Mouse (Mus musculus): ENCODE results near the gene Nupl2. TPM values are rescaled to one million over a fixed set of nuclear protein-coding genes. Genes with fewer than 3 reads are reported as not detected.

Gene Nupl2
- total and polyA plus RNA-seq, 3 experiments, result 10.1 to 26.8 (median 10.4) TPM

DNA sequence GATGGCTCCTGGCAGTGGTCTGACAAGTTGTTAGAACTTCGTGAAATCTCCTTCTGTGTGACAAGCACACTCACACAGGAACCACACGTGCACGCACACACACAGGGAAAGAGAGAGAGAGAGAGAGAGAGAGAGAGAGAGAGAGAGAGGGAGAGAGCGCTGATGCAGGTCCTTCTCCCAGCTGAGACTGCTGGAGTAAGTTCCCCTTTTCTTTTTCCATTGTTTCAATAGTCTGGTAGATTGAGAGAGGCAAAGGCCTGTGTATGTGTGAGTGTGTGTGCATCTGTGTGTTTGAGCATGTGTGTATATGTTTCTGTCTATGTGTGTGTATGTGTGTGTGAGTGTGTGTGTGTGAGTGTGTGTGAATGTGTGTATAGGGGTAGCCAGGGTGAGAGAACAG is 36.2 kb downstream of the Nupl2 start:
- Histone ChIP-seq H3K27me3 (ENCODE audit: insufficient read depth, low read length) (peaks cover 4% of the 10 kb centered on the region; the same call in 1 of the 2 replicates), H3K4me3 (ENCODE audit: low read depth, low read length) (no peak overlapping the region), H3K4me1 (ENCODE audit: insufficient read depth, low read depth, low read length) (no peaks in the 10 kb centered on the region), H3K9me3 (replicated peaks) (no peaks in the 10 kb centered on the region), H3K36me3 (replicated peaks) (no peaks in the 10 kb centered on the region)
- DNase-seq (ENCODE audit: low spot score), result no peak
- no peak for TF ChIP-seq GATA2 (IDR thresholded peaks at IDR 0.05; ENCODE audit: borderline replicate concordance, low read depth, low read length)
- TF ChIP-seq GATA1 (IDR thresholded peaks at IDR 0.05; ENCODE audit: borderline replicate concordance, low read length), result no peak
- no peak for TF ChIP-seq CTCF (IDR thresholded peaks at IDR 0.05; ENCODE audit: low read depth, low read length)
- no peak for TF ChIP-seq POLR2AphosphoS5 (IDR thresholded peaks at IDR 0.05; ENCODE audit: insufficient replicate concordance, low read depth, low read length)
- TF ChIP-seq TAL1 (conservative IDR thresholded peaks at IDR 0.05; ENCODE audit: low read depth, low read length), result no peak
- no peak for ATAC-seq (ENCODE audit: extremely low read depth, insufficient number of reproducible peaks, low FRiP score, poor library complexity, severe bottlenecking)

DNA sequence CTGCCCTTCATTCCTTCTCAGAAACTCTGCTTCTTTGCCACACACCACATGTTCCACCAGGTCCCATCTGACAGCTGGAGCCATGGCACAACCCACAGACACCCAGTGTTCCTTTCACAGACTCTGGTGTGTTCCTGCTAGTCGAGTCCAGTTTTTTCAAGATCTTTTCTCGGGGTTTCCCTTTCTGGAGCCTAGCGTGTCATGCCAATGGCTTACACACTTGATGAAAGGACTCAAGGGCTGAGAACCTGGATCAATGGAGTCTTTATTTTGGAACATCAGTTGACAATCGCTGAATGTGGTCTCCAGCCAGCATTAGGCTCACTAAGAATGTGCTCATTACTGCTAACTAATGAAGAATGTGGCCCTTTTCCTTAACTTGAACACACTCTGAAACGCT is 37.7 kb downstream of the Nupl2 start:
- no peaks in the 10 kb centered on the region for H3K4me1 ChIP-seq (ENCODE audit: insufficient read depth, low read depth, low read length)
- DNase-seq (ENCODE audit: low spot score), result no peak
- H3K4me3 ChIP-seq (ENCODE audit: low read depth, low read length), result no peak overlapping the region
- no peak for ATAC-seq (ENCODE audit: extremely low read depth, insufficient number of reproducible peaks, low FRiP score, poor library complexity, severe bottlenecking)
- peaks cover 4% of the 10 kb centered on the region; the same call in 1 of the 2 replicates for H3K27me3 ChIP-seq (ENCODE audit: insufficient read depth, low read length)
- TF ChIP-seq CTCF (IDR thresholded peaks at IDR 0.05; ENCODE audit: low read depth, low read length), result no peak
- no peak for TF ChIP-seq GATA2 (IDR thresholded peaks at IDR 0.05; ENCODE audit: borderline replicate concordance, low read depth, low read length)
- no peak for TF ChIP-seq POLR2AphosphoS5 (IDR thresholded peaks at IDR 0.05; ENCODE audit: insufficient replicate concordance, low read depth, low read length)
- TF ChIP-seq GATA1 (IDR thresholded peaks at IDR 0.05; ENCODE audit: borderline replicate concordance, low read length), result no peak
- TF ChIP-seq TAL1 (conservative IDR thresholded peaks at IDR 0.05; ENCODE audit: low read depth, low read length), result no peak
- H3K9me3 ChIP-seq (replicated peaks), result no peaks in the 10 kb centered on the region
- no peaks in the 10 kb centered on the region for H3K36me3 ChIP-seq (replicated peaks)

DNA sequence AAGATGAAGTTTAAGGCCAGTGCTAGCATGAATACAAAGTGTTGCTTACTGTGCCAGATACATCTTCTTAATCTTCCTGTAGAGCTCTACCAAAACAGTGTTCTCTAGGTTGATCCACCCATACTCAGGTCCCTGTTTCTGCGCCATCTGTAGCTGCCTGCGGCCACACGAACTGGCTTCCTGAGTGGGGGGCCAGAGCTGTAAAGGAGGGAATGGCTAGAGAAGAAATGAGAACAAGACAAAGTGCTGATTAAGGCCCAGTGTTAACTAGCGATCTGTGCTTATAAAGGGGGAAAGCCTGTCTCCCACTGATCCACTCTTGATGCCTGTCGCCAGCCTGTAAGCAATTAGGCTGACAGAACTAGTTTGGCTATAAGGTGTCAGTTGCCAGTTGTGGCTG is 38.5 kb downstream of the Nupl2 start:
- no peak for TF ChIP-seq GATA1 (IDR thresholded peaks at IDR 0.05; ENCODE audit: borderline replicate concordance, low read length)
- TF ChIP-seq GATA2 (IDR thresholded peaks at IDR 0.05; ENCODE audit: borderline replicate concordance, low read depth, low read length), result no peak
- TF ChIP-seq POLR2AphosphoS5 (IDR thresholded peaks at IDR 0.05; ENCODE audit: insufficient replicate concordance, low read depth, low read length), result no peak
- no peak for TF ChIP-seq TAL1 (conservative IDR thresholded peaks at IDR 0.05; ENCODE audit: low read depth, low read length)
- no peak for TF ChIP-seq CTCF (IDR thresholded peaks at IDR 0.05; ENCODE audit: low read depth, low read length)
- H3K4me3 ChIP-seq (ENCODE audit: low read depth, low read length), result no peak overlapping the region

DNA sequence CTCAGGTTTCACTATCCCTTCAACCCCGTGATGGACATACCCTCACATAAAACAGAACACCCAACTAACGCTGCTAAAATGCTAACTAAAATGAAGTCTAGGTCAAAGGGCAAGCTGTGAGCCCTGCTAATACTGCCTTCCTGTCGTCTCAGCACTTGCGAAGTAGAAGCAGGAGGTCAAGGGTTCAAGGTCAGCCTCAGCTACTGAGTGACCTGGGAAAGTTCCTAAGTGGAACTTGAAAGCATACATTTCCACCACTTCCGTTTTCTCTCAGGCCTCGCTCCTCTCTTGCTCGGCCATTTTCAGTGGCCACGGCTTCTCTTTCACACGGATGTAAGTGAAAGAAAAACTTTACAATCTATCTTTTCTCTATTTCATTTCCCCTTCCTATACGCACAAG is 43.2 kb downstream of the Nupl2 start:
- ATAC-seq (ENCODE audit: extremely low read depth, insufficient number of reproducible peaks, low FRiP score, poor library complexity, severe bottlenecking) (no peak), DNase-seq (ENCODE audit: low spot score) (no peak)
- Histone ChIP-seq H3K4me3 (ENCODE audit: low read depth, low read length) (no peak overlapping the region), H3K36me3 (replicated peaks) (no peaks in the 10 kb centered on the region), H3K9me3 (replicated peaks) (no peaks in the 10 kb centered on the region), H3K27me3 (ENCODE audit: insufficient read depth, low read length) (peaks cover 3% of the 10 kb centered on the region), H3K4me1 (ENCODE audit: insufficient read depth, low read depth, low read length) (no peaks in the 10 kb centered on the region)
- TF ChIP-seq GATA2 (IDR thresholded peaks at IDR 0.05; ENCODE audit: borderline replicate concordance, low read depth, low read length) (no peak), CTCF (IDR thresholded peaks at IDR 0.05; ENCODE audit: low read depth, low read length) (no peak), POLR2AphosphoS5 (IDR thresholded peaks at IDR 0.05; ENCODE audit: insufficient replicate concordance, low read depth, low read length) (no peak), TAL1 (conservative IDR thresholded peaks at IDR 0.05; ENCODE audit: low read depth, low read length) (no peak), GATA1 (IDR thresholded peaks at IDR 0.05; ENCODE audit: borderline replicate concordance, low read length) (no peak)

More for the DNA sequence above, 38.5 kb downstream of the Nupl2 start:
- H3K9me3 ChIP-seq (replicated peaks), result no peaks in the 10 kb centered on the region
- DNase-seq (ENCODE audit: low spot score), result no peak
- H3K4me1 ChIP-seq (ENCODE audit: insufficient read depth, low read depth, low read length), result no peaks in the 10 kb centered on the region
- peaks cover 2% of the 10 kb centered on the region for H3K27me3 ChIP-seq (ENCODE audit: insufficient read depth, low read length)
- no peak for ATAC-seq (ENCODE audit: extremely low read depth, insufficient number of reproducible peaks, low FRiP score, poor library complexity, severe bottlenecking)
- no peaks in the 10 kb centered on the region for H3K36me3 ChIP-seq (replicated peaks)

DNA sequence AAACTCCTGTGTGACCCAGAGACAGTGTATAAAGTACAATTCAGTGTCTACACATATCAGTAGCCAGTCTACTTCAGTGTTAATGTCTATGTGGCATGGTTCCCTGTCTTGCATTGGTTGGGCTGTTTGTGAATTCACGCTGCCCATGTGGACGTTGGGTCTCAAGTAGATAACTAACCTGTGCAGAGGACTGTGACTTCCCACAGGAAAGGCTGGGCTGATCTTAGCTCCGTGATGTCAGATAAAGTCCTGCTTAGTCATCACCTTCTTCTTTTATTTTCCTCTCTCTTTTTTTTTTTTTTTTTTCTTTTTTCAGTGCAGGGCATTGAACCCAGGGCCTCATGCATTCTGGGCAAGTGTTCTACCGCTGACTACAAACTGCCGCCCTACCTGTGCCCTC is 43.7 kb downstream of the Nupl2 start:
- Histone ChIP-seq H3K4me3 (ENCODE audit: low read depth, low read length) (no peak overlapping the region), H3K27me3 (ENCODE audit: insufficient read depth, low read length) (peaks cover 3% of the 10 kb centered on the region), H3K4me1 (ENCODE audit: insufficient read depth, low read depth, low read length) (no peaks in the 10 kb centered on the region), H3K36me3 (replicated peaks) (no peaks in the 10 kb centered on the region), H3K9me3 (replicated peaks) (no peaks in the 10 kb centered on the region)
- DNase-seq (ENCODE audit: low spot score), result no peak
- TF ChIP-seq GATA2 (IDR thresholded peaks at IDR 0.05; ENCODE audit: borderline replicate concordance, low read depth, low read length) (no peak), GATA1 (IDR thresholded peaks at IDR 0.05; ENCODE audit: borderline replicate concordance, low read length) (no peak), TAL1 (conservative IDR thresholded peaks at IDR 0.05; ENCODE audit: low read depth, low read length) (no peak), CTCF (IDR thresholded peaks at IDR 0.05; ENCODE audit: low read depth, low read length) (no peak), POLR2AphosphoS5 (IDR thresholded peaks at IDR 0.05; ENCODE audit: insufficient replicate concordance, low read depth, low read length) (no peak)
- ATAC-seq (ENCODE audit: extremely low read depth, insufficient number of reproducible peaks, low FRiP score, poor library complexity, severe bottlenecking), result no peak

DNA sequence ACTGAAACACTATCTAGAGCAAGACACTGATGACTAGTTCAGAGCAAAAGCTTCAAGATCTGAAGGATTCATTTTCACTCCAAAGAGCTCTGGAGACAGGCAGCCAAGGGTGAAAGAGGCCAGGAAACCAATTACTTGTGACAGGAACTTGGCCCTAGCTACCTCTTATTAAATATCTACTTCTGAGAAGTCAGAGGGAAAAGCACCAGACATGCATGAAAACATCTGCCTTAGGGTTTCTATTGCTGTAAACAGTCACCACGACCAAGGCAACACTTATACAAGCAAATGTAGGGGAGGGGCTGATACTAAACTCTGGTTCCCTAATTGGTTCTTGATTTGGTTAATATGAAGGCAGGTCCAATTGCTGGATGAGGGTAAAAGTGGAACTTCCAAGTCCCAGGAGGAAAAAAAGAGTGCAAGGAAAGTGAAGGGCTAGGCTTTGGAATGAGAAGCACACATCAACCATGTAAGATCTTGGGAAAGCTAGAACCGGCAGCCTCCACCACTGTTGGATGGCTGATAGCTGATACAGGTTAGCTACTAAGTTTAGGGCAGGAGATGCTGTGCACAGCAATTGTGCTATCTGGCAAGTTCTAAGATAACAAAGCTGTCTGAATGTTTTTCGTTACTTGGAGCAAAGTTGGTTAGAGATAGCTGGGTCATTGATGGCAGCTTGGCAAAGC is 49.2 kb downstream of the Nupl2 start:
- Histone ChIP-seq H3K27me3 (ENCODE audit: insufficient read depth, low read length) (peaks cover 3% of the 10 kb centered on the region; the same call in 1 of the 2 replicates), H3K4me3 (ENCODE audit: low read depth, low read length) (no peak overlapping the region), H3K4me1 (ENCODE audit: insufficient read depth, low read depth, low read length) (no peaks in the 10 kb centered on the region), H3K36me3 (replicated peaks) (no peaks in the 10 kb centered on the region), H3K9me3 (replicated peaks) (no peaks in the 10 kb centered on the region)
- DNase-seq (ENCODE audit: low spot score) (no peak), ATAC-seq (ENCODE audit: extremely low read depth, insufficient number of reproducible peaks, low FRiP score, poor library complexity, severe bottlenecking) (no peak)
- no peak for TF ChIP-seq POLR2AphosphoS5 (IDR thresholded peaks at IDR 0.05; ENCODE audit: insufficient replicate concordance, low read depth, low read length)
- TF ChIP-seq GATA1 (IDR thresholded peaks at IDR 0.05; ENCODE audit: borderline replicate concordance, low read length), result no peak
- TF ChIP-seq GATA2 (IDR thresholded peaks at IDR 0.05; ENCODE audit: borderline replicate concordance, low read depth, low read length), result no peak
- TF ChIP-seq CTCF (IDR thresholded peaks at IDR 0.05; ENCODE audit: low read depth, low read length), result no peak
- TF ChIP-seq TAL1 (conservative IDR thresholded peaks at IDR 0.05; ENCODE audit: low read depth, low read length), result no peak
